Mouse (Mus musculus) neural tube, embryonic 14.5 days (tissue): Measurements from ENCODE around the gene Depdc1b. TPM values are rescaled to one million over a fixed set of nuclear protein-coding genes. Genes with fewer than 3 reads are reported as not detected.

ENCODE experiments used
- ATAC-seq: fragments of 200-750 bp; cut with Nextera tagmentation; 2 replicates; pipeline ENCODE4 v1.8.0; 2017; ENCODE audit warnings: low read depth, mild to moderate bottlenecking, moderate TSS enrichment, moderate library complexity
- H3K27ac ChIP-seq: fragments of 300-500 bp; sonication (generic); 2 replicates; pipeline ENCODE4 v1.5.1; 2014; ENCODE audit warnings: low read depth, mild to moderate bottlenecking, control low read depth, low read length, moderate library complexity, mixed read lengths
- H3K27me3 ChIP-seq: fragments of 300-500 bp; sonication (generic); 2 replicates; pipeline ENCODE4 v1.6.1; 2014; ENCODE audit warnings: low read length; ENCODE audit not compliant: control insufficient read depth, insufficient read depth
- H3K36me3 ChIP-seq: fragments of 300-500 bp; sonication (generic); 2 replicates; pipeline ENCODE4 v1.6.1; 2014; ENCODE audit warnings: low read length, mixed read lengths; ENCODE audit not compliant: control insufficient read depth, insufficient read depth
- H3K4me1 ChIP-seq: fragments of 300-500 bp; sonication (generic); 2 replicates; pipeline ENCODE4 v1.6.1; 2014; ENCODE audit warnings: low read length; ENCODE audit not compliant: control insufficient read depth, insufficient read depth
- H3K4me2 ChIP-seq: fragments of 300-500 bp; sonication (generic); 2 replicates; pipeline ENCODE4 v1.6.1; 2014; ENCODE audit warnings: mild to moderate bottlenecking, low read depth, low read length, control low read depth
- H3K4me3 ChIP-seq: fragments of 300-500 bp; sonication (generic); 2 replicates; pipeline ENCODE4 v1.5.1; 2014; ENCODE audit warnings: low read depth, low read length, control low read depth, mixed read lengths
- H3K9ac ChIP-seq: fragments of 300-500 bp; sonication (generic); replicated peaks from 2 replicates; pipeline ENCODE4 v1.6.1; 2014; ENCODE audit warnings: low read depth, mild to moderate bottlenecking, control low read depth, low read length, mixed read lengths
- H3K9me3 ChIP-seq: fragments of 300-500 bp; sonication (generic); 2 replicates; pipeline ENCODE4 v1.6.1; 2016; ENCODE audit warnings: low read length; ENCODE audit not compliant: control insufficient read depth
- WGBS: fragments of 180-500 bp; shearing (Covaris S2); extraction: QIAGEN DNeasy Blood & Tissue Kit; methylation state at CpG from one replicate; pipeline ENCODE4 v1.1.7; 2014; 5-methylcytosine and 5-hydroxymethylcytosine counted together
- polyA plus RNA-seq: library from polyadenylated mRNA; unstranded; fragments of >200 nt; fragmentation: Nextera tagmentation; extraction: Ambion mirVana; gene quantifications from 2 replicates; pipeline ENCODE4 v1.2.1, GENCODE M21; 2014

Gene Depdc1b
- polyA plus RNA-seq, 1 experiment from 2014 or later: 1.3 TPM

DNA sequence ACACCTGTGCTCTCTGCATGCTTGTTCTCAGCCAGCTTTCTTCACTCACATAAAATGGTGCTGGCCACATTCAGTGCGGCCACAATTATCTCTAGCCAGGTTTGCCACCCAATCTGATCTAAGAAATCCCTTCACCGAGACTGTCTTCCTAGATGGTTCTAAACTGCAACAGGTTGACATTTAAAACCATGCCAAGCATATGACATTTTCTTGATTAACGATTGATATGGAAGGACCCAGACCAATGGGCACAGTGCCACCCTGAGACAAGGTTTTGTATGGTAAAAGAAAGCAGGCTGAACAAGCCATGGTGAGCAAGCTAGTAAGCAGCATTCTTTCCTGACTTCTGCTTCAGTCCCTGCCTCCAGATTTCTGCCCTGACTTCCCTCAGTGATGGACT, 115.6 kb downstream of the Depdc1b start:
- H3K27me3 ChIP-seq: no peaks in the 10 kb centered on the region
- no peaks in the 10 kb centered on the region for H3K9me3 ChIP-seq
- 97% methylated on average over 3 of the region's 3 CpGs for WGBS
- no peak overlapping the region for H3K4me3 ChIP-seq
- no peak overlapping the region for H3K4me2 ChIP-seq
- no peak overlapping the region for H3K27ac ChIP-seq
- H3K9ac ChIP-seq: no peak overlapping the region
- H3K4me1 ChIP-seq: no peaks in the 10 kb centered on the region
- H3K36me3 ChIP-seq: no peaks in the 10 kb centered on the region
- no peak for ATAC-seq

DNA sequence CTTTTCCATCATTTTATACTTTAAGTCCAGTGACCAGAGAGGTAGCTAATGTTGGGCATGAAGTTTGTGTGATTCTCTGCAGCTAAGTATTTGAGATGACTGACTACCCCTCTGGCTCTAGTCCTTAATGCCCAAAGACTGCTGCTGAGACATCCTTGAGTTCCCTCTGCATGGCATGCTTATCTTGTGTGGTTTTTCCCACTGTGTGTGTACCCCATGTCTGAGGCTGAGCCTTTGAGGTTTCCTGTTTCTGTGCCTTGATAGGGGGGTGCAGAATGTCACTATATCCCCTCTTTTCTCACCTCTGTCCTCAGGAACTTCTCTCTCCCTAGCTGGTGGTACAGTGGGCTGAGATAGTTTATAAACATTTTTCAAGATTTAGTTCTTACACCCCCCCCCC, 119.6 kb downstream of the Depdc1b start:
- Histone ChIP-seq H3K4me2 (no peak overlapping the region), H3K4me1 (no peaks in the 10 kb centered on the region), H3K36me3 (no peaks in the 10 kb centered on the region), H3K9me3 (no peaks in the 10 kb centered on the region), H3K9ac (no peak overlapping the region), H3K27ac (no peak overlapping the region), H3K27me3 (no peaks in the 10 kb centered on the region), H3K4me3 (no peak overlapping the region)
- no peak for ATAC-seq

DNA sequence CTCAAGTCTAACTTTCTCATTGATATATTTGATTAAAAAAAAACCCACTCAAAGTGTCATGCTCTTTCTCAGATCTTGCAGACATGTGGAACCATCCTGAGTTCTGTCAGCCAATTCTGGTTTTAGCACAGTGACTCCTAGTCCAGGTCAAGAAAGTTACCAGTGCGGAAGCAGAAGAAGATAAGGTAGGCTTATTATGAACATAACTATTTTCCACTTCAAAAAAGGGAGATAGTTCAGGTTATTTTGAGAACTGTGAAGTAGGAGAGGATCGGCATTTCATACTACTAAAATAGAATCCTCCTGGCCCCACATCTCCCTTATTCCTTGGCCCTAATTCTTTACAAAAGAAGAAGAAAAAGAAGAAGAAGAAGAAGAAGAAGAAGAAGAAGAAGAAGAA, 121.3 kb downstream of the Depdc1b start:
- 96% methylated on average over 2 of the region's 2 CpGs for WGBS
- Histone ChIP-seq H3K27ac (no peak overlapping the region), H3K4me3 (no peak overlapping the region), H3K4me1 (no peaks in the 10 kb centered on the region), H3K9ac (no peak overlapping the region), H3K4me2 (no peak overlapping the region), H3K27me3 (no peaks in the 10 kb centered on the region), H3K9me3 (no peaks in the 10 kb centered on the region), H3K36me3 (no peaks in the 10 kb centered on the region)
- ATAC-seq: no peak

DNA sequence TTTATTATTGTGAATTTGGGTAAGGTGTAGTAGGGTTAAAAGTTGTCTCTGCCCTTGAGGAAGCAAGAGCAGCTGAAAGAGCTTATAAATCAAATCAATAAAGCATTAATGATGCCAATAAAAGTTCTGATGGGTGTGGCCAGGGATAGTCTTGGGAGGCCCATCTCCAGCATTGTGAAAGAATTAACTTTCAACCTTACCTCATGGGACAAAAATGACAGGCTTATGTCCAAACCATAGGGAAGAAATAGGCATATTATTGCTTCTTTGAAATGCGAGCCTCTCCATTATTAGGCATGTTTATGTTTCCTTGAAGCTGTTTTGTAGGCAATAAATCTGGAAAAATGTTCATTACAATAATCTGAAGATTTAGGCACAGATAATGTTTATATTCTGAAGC, 122.9 kb downstream of the Depdc1b start:
- Histone ChIP-seq H3K9ac (no peak overlapping the region), H3K27me3 (no peaks in the 10 kb centered on the region), H3K36me3 (no peaks in the 10 kb centered on the region), H3K4me2 (no peak overlapping the region), H3K27ac (no peak overlapping the region), H3K4me1 (no peaks in the 10 kb centered on the region), H3K9me3 (no peaks in the 10 kb centered on the region), H3K4me3 (no peak overlapping the region)
- no peak for ATAC-seq
- 71% methylated on average over 1 of the region's 1 CpGs for WGBS

DNA sequence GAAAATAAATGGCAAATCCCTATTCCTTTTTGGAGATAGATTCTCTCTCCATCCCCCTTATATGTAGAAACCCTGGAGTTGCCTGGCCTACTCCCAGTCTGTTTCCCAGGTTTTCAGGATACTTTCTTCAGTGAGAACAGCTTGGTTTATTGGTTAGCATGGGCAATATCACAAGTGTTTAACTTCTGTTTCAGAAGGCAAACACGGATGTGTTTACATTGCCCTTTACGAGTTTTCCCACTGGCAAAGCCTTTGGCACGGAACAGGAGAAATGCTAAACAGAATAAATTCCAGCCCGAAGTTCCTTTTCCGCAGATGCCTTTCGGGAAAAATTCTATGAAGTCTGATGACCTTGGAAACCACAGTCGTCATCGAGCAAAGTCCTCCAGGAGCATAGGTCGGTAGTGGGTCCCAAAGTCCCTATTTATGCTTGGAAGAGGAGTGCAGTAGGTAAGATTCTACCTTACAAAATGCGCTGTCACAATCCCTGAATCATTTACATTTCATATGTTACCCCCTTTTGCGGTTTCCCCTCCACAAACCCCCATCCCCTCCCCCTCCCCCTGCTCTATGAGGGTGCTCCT, 132.3 kb downstream of the Depdc1b start:
- 82% methylated on average over 11 of the region's 11 CpGs for WGBS
- Histone ChIP-seq H3K27ac (no peak overlapping the region), H3K36me3 (no peaks in the 10 kb centered on the region), H3K27me3 (no peaks in the 10 kb centered on the region), H3K4me2 (no peak overlapping the region), H3K4me3 (no peak overlapping the region), H3K9me3 (no peaks in the 10 kb centered on the region), H3K9ac (no peak overlapping the region), H3K4me1 (no peaks in the 10 kb centered on the region)
- ATAC-seq: no peak

DNA sequence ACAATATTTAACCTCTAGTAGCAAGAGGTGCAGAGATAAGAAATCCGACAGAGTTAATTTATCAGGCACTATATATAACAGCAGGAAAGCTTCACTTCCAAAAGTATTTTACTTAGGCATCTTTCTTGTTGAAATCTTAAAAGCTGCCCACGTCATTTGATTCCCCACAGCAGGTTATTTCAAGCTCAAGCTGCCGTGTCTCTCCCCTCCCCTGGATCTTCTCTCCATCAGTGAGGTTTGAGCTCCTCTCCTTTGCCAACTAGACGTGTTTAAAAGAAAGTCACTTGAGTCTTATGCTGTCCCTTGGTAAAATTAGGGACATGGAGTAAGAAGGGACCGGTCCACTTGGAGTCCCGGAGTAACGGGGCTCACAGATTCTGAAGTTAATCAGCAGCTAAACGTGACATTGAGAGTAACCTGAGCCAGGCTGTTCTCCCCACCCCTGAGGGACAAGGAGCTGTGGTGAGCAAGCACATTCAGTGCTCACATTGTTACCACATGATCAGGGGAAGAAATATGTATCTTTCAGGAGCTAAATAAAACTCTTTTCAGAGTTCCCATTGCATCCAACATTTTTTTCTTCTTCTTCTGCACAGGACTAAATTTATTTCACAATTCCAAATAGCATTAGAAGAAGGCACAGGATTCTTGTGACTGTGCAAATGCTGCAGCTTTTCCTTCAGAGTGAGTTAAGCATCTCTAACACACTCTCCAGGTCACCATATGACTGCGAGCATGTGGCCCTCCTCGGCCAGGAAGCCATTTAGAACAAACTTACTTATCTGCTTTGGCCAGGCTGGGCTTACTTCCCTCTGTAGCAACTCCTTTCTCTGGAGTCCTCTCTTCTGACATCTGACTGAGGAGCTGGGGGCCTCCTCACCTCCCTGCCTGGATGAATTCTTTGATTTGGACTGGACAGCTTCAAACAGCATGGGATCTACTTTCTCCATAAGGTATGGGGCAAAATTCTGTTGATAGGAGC, 133.3 kb downstream of the Depdc1b start, which contains the start of gene Pde4d:
TSS of gene Pde4d (plus strand) at position 833 of the 982 bp plus-strand sequence.
- Histone ChIP-seq H3K4me1 (no peaks in the 10 kb centered on the region), H3K4me2 (no peak within 1 kb of the TSS), H3K4me3 (no peak within 1 kb of the TSS), H3K9me3 (no peaks in the 10 kb centered on the region), H3K9ac (no peak within 1 kb of the TSS), H3K36me3 (no peaks in the 10 kb centered on the region), H3K27ac (no peak within 1 kb of the TSS), H3K27me3 (no peaks in the 10 kb centered on the region)
- no peak for ATAC-seq
- WGBS: 59% methylated on average over 10 of the region's 10 CpGs

DNA sequence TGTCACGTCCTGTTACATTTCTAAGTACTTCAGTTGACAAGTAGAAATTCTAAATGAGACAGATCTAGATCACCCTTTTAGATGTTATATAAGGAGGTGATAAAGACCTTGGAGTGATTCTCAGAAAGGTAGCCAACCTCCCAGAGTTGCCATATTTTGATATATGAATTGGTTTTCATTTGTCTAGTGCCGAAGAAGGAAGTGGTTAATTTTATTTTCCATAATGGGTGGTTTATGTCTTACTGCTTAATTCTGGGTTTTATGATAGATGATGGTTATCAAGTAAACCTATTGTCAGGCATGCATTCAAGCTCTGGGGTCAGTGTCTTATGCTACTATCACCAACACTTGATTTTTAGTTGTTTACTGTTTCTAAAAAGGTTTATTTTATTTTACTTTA, 135.0 kb downstream of the Depdc1b start:
- ATAC-seq: no peak
- Histone ChIP-seq H3K27ac (no peak overlapping the region), H3K4me2 (no peak overlapping the region), H3K9me3 (no peaks in the 10 kb centered on the region), H3K4me3 (no peak overlapping the region), H3K36me3 (no peaks in the 10 kb centered on the region), H3K9ac (no peak overlapping the region), H3K4me1 (no peaks in the 10 kb centered on the region), H3K27me3 (no peaks in the 10 kb centered on the region)
- 88% methylated on average over 2 of the region's 2 CpGs for WGBS

DNA sequence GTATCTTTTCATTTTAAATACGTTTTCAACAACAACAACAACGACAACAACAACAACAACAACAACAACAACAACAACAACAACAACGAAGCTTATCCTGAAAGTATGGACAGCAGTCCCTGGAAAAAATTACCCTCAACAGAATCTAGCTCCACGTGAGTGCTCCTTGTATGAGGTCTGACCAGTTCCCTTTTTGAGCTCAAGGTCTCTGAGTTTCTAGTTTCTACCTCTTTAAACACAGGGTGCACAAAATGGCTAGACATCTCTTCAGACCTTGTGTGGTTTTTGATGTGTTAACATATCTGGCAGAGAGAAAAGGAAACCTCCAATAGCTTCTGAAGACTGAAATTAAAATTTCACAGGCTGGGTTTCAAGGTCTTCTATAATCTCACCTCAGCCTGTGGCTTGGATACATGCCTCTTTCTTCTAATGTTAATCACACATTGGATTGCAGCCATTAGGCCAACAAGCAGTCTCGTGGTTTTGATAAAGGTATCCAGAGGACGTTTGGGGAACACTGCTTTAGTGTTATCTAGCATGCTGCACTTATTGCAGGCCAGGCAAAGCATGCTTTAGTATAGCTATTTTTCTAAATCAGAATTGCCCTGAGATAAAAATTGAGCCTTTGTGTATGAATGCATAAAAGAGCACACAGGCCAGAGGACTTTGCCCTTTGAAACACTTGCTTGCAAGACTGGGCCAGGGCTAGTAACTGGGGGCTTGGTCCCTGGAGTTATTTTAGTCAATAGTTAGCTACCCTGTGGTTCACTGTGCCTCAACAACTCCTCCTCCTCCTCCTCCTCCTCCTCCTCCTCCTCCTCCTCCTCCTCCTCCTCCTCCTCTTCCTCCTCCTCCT, 137.2 kb downstream of the Depdc1b start:
- 78% methylated on average over 6 of the region's 6 CpGs for WGBS
- Histone ChIP-seq H3K9me3 (no peaks in the 10 kb centered on the region), H3K27ac (no peak overlapping the region), H3K27me3 (no peaks in the 10 kb centered on the region), H3K4me1 (no peaks in the 10 kb centered on the region), H3K36me3 (no peaks in the 10 kb centered on the region), H3K4me3 (no peak overlapping the region), H3K4me2 (no peak overlapping the region), H3K9ac (no peak overlapping the region)
- no peak for ATAC-seq
